Mouse (Mus musculus) kidney, postnatal 0 days (tissue): Measurements from ENCODE around the gene Mageh1. TPM values are rescaled to one million over a fixed set of nuclear protein-coding genes. Genes with fewer than 3 reads are reported as not detected.
"Not testable (repeated sequence)": the region's sequence is repeated elsewhere in the genome, so short reads cannot be mapped to it uniquely, and the experiment has no call there.

Experiments used
- ATAC-seq: fragments of 200-750 bp; cut with Nextera tagmentation; replicated peaks from 2 replicates; pipeline ENCODE4 v1.8.0; 2017; ENCODE audit warnings: low read depth, moderate number of reproducible peaks, moderate TSS enrichment, moderate library complexity; ENCODE audit not compliant: low FRiP score
- DNase-seq: peaks from one replicate; pipeline ENCODE4 v3.0.0-alpha.2; 2016; ENCODE audit warnings: low spot score
- H3K27ac ChIP-seq: fragments of 300-500 bp; sonication (generic); 2 replicates; pipeline ENCODE4 v1.5.1; 2014; ENCODE audit warnings: mild to moderate bottlenecking
- H3K27me3 ChIP-seq: fragments of 300-500 bp; sonication (generic); 2 replicates; pipeline ENCODE4 v1.6.1; 2014; ENCODE audit warnings: low read length, mixed read lengths; ENCODE audit not compliant: insufficient read depth
- H3K36me3 ChIP-seq: fragments of 300-500 bp; sonication (generic); 2 replicates; pipeline ENCODE4 v1.6.1; 2014; ENCODE audit warnings: low read length, mixed read lengths; ENCODE audit not compliant: insufficient read depth
- H3K4me1 ChIP-seq: fragments of 300-500 bp; sonication (generic); replicated peaks from 2 replicates; pipeline ENCODE4 v1.6.1; 2014; ENCODE audit warnings: antibody characterized with exemption, low read length, mixed read lengths; ENCODE audit not compliant: insufficient read depth
- H3K4me2 ChIP-seq: fragments of 300-500 bp; sonication (generic); 2 replicates; pipeline ENCODE4 v1.6.1; 2014; ENCODE audit warnings: mild to moderate bottlenecking, low read length, moderate library complexity, mixed read lengths
- H3K4me3 ChIP-seq: fragments of 300-500 bp; sonication (generic); replicated peaks from 2 replicates; pipeline ENCODE4 v1.5.1; 2014; ENCODE audit warnings: low read depth, low read length
- H3K9ac ChIP-seq: fragments of 300-500 bp; sonication (generic); 2 replicates; pipeline ENCODE4 v1.6.1; 2014; ENCODE audit warnings: low read depth, low read length
- H3K9me3 ChIP-seq: fragments of 300-500 bp; sonication (generic); replicated peaks from 2 replicates; pipeline ENCODE4 v1.6.1; 2016; ENCODE audit warnings: low read length, inconsistent platforms, mixed read lengths
- CTCF ChIP-seq: IDR thresholded peaks from 2 replicates; pipeline ENCODE4 v1.5.1; 2016; ENCODE audit warnings: antibody characterized with exemption, low read depth, mild to moderate bottlenecking, moderate library complexity
- WGBS: fragments of 180-500 bp; shearing (Covaris S2); extraction: QIAGEN DNeasy Blood & Tissue Kit; methylation state at CpG from one replicate; pipeline ENCODE4 v1.1.7; 2014; 5-methylcytosine and 5-hydroxymethylcytosine counted together
- polyA plus RNA-seq: library from polyadenylated mRNA; unstranded; fragments of >200 nt; fragmentation: Nextera tagmentation; extraction: Ambion mirVana; gene quantifications from 2 replicates; pipeline ENCODE4 v1.2.1, GENCODE M21; 2015

Mageh1 gene
- polyA plus RNA-seq, 1 experiment from 2014 or later = 60.9 TPM

GRCm38 (mm10) chrX:153007021-153007684 lies 30.2 kb downstream of the Mageh1 start:
- Histone ChIP-seq H3K27me3 (no peaks in the 10 kb centered on the region), H3K4me3 (peak overlapping the region; percentile 51), H3K9me3 (no peaks in the 10 kb centered on the region), H3K27ac (no peak overlapping the region), H3K4me1 (no peaks in the 10 kb centered on the region), H3K4me2 (peak overlapping the region; percentile 67), H3K9ac (peak overlapping the region; percentile 50; the same call in 1 of the 2 replicates), H3K36me3 (no peaks in the 10 kb centered on the region)
- WGBS = 26% methylated on average over 58 of the region's 58 CpGs
- DNase-seq = peak; percentile 25
- TF ChIP-seq CTCF = no peak
- peak; percentile 87 for ATAC-seq

GRCm38 (mm10) chrX:153006387-153006841 lies 31.0 kb downstream of the Mageh1 start, which contains the start of gene Usp51:
TSS of gene Usp51 (plus strand) at chrX:153006469.
- Histone ChIP-seq H3K36me3 (no peaks in the 10 kb centered on the region), H3K4me2 (peak within 1 kb of the TSS; percentile 67), H3K27ac (no peak within 1 kb of the TSS), H3K4me1 (no peaks in the 10 kb centered on the region), H3K4me3 (peak within 1 kb of the TSS; percentile 51), H3K27me3 (no peaks in the 10 kb centered on the region), H3K9me3 (no peaks in the 10 kb centered on the region), H3K9ac (peak within 1 kb of the TSS; percentile 50; the same call in 1 of the 2 replicates)
- WGBS = 26% methylated on average over 23 of the region's 23 CpGs
- DNase-seq = peak; percentile 20
- no peak for ATAC-seq
- TF ChIP-seq CTCF = peak; percentile 22; the same call in 1 of the 2 replicates

- H3K9me3 ChIP-seq, H3K4me2 ChIP-seq, DNase-seq, H3K36me3 ChIP-seq, H3K27ac ChIP-seq, H3K4me1 ChIP-seq, H3K4me3 ChIP-seq, H3K27me3 ChIP-seq, H3K9ac ChIP-seq, ATAC-seq: not testable (repeated sequence)
- no CpG with 5 or more reads among the region's 3 CpGs for WGBS
Observed at GRCm38 (mm10) chrX:152996105-152996504, 41.3 kb downstream of the Mageh1 start.

- not testable (repeated sequence) for H3K4me1 ChIP-seq, H3K9ac ChIP-seq, H3K27me3 ChIP-seq, H3K27ac ChIP-seq, ATAC-seq, H3K36me3 ChIP-seq, H3K4me3 ChIP-seq, H3K4me2 ChIP-seq, H3K9me3 ChIP-seq, DNase-seq
Observed at GRCm38 (mm10) chrX:152989852-152990251, 47.5 kb downstream of the Mageh1 start.

Other genes starting within 250 kb of the Mageh1 start
- 0.52 and 0.75 TPM in 2 replicates for gene Usp51, start 31.1 kb downstream of the Mageh1 start, polyA plus RNA-seq
- 0.04 TPM in 1 of 2 replicates, not detected in the other for gene Foxr2, start 81.2 kb upstream of the Mageh1 start, polyA plus RNA-seq
- gene Rragb, start 102.4 kb upstream of the Mageh1 start, polyA plus RNA-seq = 1.3 TPM in 2 replicates
- 0.30 and 0.38 TPM in 2 replicates for gene Klf8, start 199.9 kb upstream of the Mageh1 start, polyA plus RNA-seq